Mouse (Mus musculus) midbrain, embryonic 11.5 days (tissue): Measurements from ENCODE around the gene Trim28. TPM values are rescaled to one million over a fixed set of nuclear protein-coding genes. Genes with fewer than 3 reads are reported as not detected.

ENCODE experiments used
- ATAC-seq: fragments of 200-750 bp; cut with Nextera tagmentation; 2 replicates; pipeline ENCODE4 v1.8.0; 2017; ENCODE audit warnings: moderate TSS enrichment, moderate library complexity; ENCODE audit not compliant: low FRiP score
- DNase-seq: peaks from one replicate; pipeline ENCODE4 v3.0.0; 2015; ENCODE audit warnings: low spot score; ENCODE audit errors: missing footprints
- H3K27ac ChIP-seq: fragments of 300-500 bp; sonication (generic); 2 replicates; pipeline ENCODE4 v1.5.1; 2014; ENCODE audit warnings: low read depth, low read length
- H3K27me3 ChIP-seq: fragments of 300-500 bp; sonication (generic); 2 replicates; pipeline ENCODE4 v1.6.1; 2014; ENCODE audit warnings: mild to moderate bottlenecking, low read length, moderate library complexity, mixed read lengths; ENCODE audit not compliant: control insufficient read depth, insufficient read depth
- H3K36me3 ChIP-seq: fragments of 300-500 bp; sonication (generic); 2 replicates; pipeline ENCODE4 v1.6.1; 2014; ENCODE audit warnings: mild to moderate bottlenecking, low read length, moderate library complexity, mixed read lengths; ENCODE audit not compliant: control insufficient read depth, insufficient read depth
- H3K4me1 ChIP-seq: fragments of 300-500 bp; sonication (generic); 2 replicates; pipeline ENCODE4 v1.6.1; 2014; ENCODE audit warnings: low read length; ENCODE audit not compliant: control insufficient read depth, insufficient read depth
- H3K4me2 ChIP-seq: fragments of 300-500 bp; sonication (generic); 2 replicates; pipeline ENCODE4 v1.6.1; 2014; ENCODE audit warnings: mild to moderate bottlenecking, moderate library complexity
- H3K4me3 ChIP-seq: fragments of 300-500 bp; sonication (generic); 2 replicates; pipeline ENCODE4 v1.5.1; 2014; ENCODE audit warnings: low read depth, low read length
- H3K9ac ChIP-seq: fragments of 300-500 bp; sonication (generic); 2 replicates; pipeline ENCODE4 v1.6.1; 2014; ENCODE audit warnings: low read length
- H3K9me3 ChIP-seq: fragments of 300-500 bp; sonication (generic); 2 replicates; pipeline ENCODE4 v1.6.1; 2016; ENCODE audit warnings: low read length; ENCODE audit not compliant: control insufficient read depth
- WGBS: fragments of 180-500 bp; shearing (Covaris S2); extraction: QIAGEN DNeasy Blood & Tissue Kit; methylation state at CpG from one replicate; pipeline ENCODE4 v1.1.7; 2014; 5-methylcytosine and 5-hydroxymethylcytosine counted together
- polyA plus RNA-seq: library from polyadenylated mRNA; unstranded; fragments of >200 nt; fragmentation: Nextera tagmentation; extraction: Ambion mirVana; gene quantifications from 2 replicates; pipeline ENCODE4 v1.2.1, GENCODE M21; 2014

Trim28 gene
- polyA plus RNA-seq, 1 experiment from 2014 or later = 443 TPM

- Histone ChIP-seq H3K4me2 (0 out of 2 replicates have a peak overlapping the region, but pooled peaks have one; percentile 11), H3K27ac (no peak overlapping the region), H3K9ac (peak overlapping the region; percentile 12; the same call in 1 of the 2 replicates), H3K27me3 (peaks cover 8% of the 10 kb centered on the region), H3K4me3 (peak overlapping the region; percentile 7; the same call in 1 of the 2 replicates), H3K4me1 (peaks cover 16% of the 10 kb centered on the region), H3K36me3 (peaks cover 10% of the 10 kb centered on the region; the same call in 1 of the 2 replicates), H3K9me3 (no peaks in the 10 kb centered on the region)
- WGBS = 36% methylated on average over 57 of the region's 57 CpGs
- ATAC-seq (no peak), DNase-seq (no peak)
Observed at GRCm38 (mm10) chr7:13007341-13008092, 8.6 kb downstream of the Trim28 start.

GRCm38 (mm10) chr7:13009143-13010004 is 10.5 kb downstream of the Trim28 start:
- Histone ChIP-seq H3K4me3 (peak overlapping the region; percentile 56), H3K9ac (peak overlapping the region; percentile 82), H3K27me3 (peaks cover 8% of the 10 kb centered on the region), H3K27ac (peak overlapping the region; percentile 93), H3K4me1 (peaks cover 16% of the 10 kb centered on the region), H3K4me2 (peak overlapping the region; percentile 53), H3K36me3 (peaks cover 10% of the 10 kb centered on the region; the same call in 1 of the 2 replicates), H3K9me3 (no peaks in the 10 kb centered on the region)
- DNase-seq (peak; percentile 100), ATAC-seq (peak; percentile 92)
- WGBS = under 1% methylated on average over 42 of the region's 42 CpGs

- 16% methylated on average over 26 of the region's 26 CpGs for WGBS
- ATAC-seq (peak; percentile 1; the same call in 1 of the 2 replicates), DNase-seq (peak; percentile 90)
Observed at GRCm38 (mm10) chr7:13010005-13010908, 11.3 kb downstream of the Trim28 start, which contains the start of gene Zbtb45. Gene Zbtb45 (minus strand): TSS chr7:13010034.

GRCm38 (mm10) chr7:13013671-13014070 is 14.8 kb downstream of the Trim28 start:
- 64% methylated on average over 4 of the region's 4 CpGs for WGBS
- ATAC-seq (no peak), DNase-seq (no peak)
- H3K27ac ChIP-seq = no peak overlapping the region
- H3K4me1 ChIP-seq = peaks cover 9% of the 10 kb centered on the region; the same call in 1 of the 2 replicates
- H3K4me3 ChIP-seq = no peak overlapping the region
- H3K36me3 ChIP-seq = no peaks in the 10 kb centered on the region
- H3K4me2 ChIP-seq = no peak overlapping the region
- no peak overlapping the region for H3K9ac ChIP-seq
- H3K27me3 ChIP-seq = no peaks in the 10 kb centered on the region
- H3K9me3 ChIP-seq = no peaks in the 10 kb centered on the region

More at GRCm38 (mm10) chr7:13010005-13010908, 11.3 kb downstream of the Trim28 start, which contains the start of gene Zbtb45:
- Histone ChIP-seq H3K27ac (peak within 1 kb of the TSS; percentile 93), H3K9ac (peak within 1 kb of the TSS; percentile 82), H3K27me3 (peaks cover 8% of the 10 kb centered on the region), H3K4me2 (peak within 1 kb of the TSS; percentile 53), H3K4me3 (peak within 1 kb of the TSS; percentile 56), H3K4me1 (peaks cover 16% of the 10 kb centered on the region), H3K36me3 (peaks cover 10% of the 10 kb centered on the region; the same call in 1 of the 2 replicates), H3K9me3 (no peaks in the 10 kb centered on the region)

- Histone ChIP-seq H3K4me1 (peaks cover 6% of the 10 kb centered on the region; the same call in 1 of the 2 replicates), H3K9me3 (no peaks in the 10 kb centered on the region), H3K9ac (no peak overlapping the region), H3K36me3 (no peaks in the 10 kb centered on the region), H3K4me3 (no peak overlapping the region), H3K27me3 (no peaks in the 10 kb centered on the region), H3K27ac (no peak overlapping the region), H3K4me2 (no peak overlapping the region)
- 44% methylated on average over 6 of the region's 6 CpGs for WGBS
- DNase-seq (peak; percentile 35), ATAC-seq (no peak)
Observed at GRCm38 (mm10) chr7:13014275-13014839, 15.4 kb downstream of the Trim28 start.

- H3K4me3 ChIP-seq = no peak overlapping the region
- H3K9ac ChIP-seq = no peak overlapping the region
- ATAC-seq = no peak
- H3K4me1 ChIP-seq = peaks cover 5% of the 10 kb centered on the region; the same call in 1 of the 2 replicates
- no peaks in the 10 kb centered on the region for H3K27me3 ChIP-seq
- no peaks in the 10 kb centered on the region for H3K36me3 ChIP-seq
- WGBS = 84% methylated on average over 1 of the region's 1 CpGs
- no peak overlapping the region for H3K4me2 ChIP-seq
- H3K27ac ChIP-seq = no peak overlapping the region
- H3K9me3 ChIP-seq = no peaks in the 10 kb centered on the region
- DNase-seq = peak; percentile 59
Observed at GRCm38 (mm10) chr7:13015217-13015616, 16.3 kb downstream of the Trim28 start.

- Histone ChIP-seq H3K4me1 (peaks cover 18% of the 10 kb centered on the region), H3K36me3 (peaks cover 18% of the 10 kb centered on the region), H3K4me2 (peak overlapping the region; percentile 93), H3K4me3 (peak overlapping the region; percentile 97), H3K9ac (peak overlapping the region; percentile 98), H3K9me3 (no peaks in the 10 kb centered on the region), H3K27me3 (no peaks in the 10 kb centered on the region), H3K27ac (peak overlapping the region; percentile 97)
- peak; percentile 98 for DNase-seq
- ATAC-seq = peak; percentile 74
- WGBS = 4% methylated on average over 31 of the region's 31 CpGs
Observed at GRCm38 (mm10) chr7:13022773-13023535, 24.0 kb downstream of the Trim28 start.
